Mouse (Mus musculus): Measurements from ENCODE around the gene Usp53. TPM values are rescaled to one million over a fixed set of nuclear protein-coding genes. Genes with fewer than 3 reads are reported as not detected.
"Not testable (repeated sequence)": the region's sequence is repeated elsewhere in the genome, so short reads cannot be mapped to it uniquely, and the experiment has no call there.

Gene Usp53
- polyA plus RNA-seq, 1 experiment from 2014 or later: 8.1 TPM

DNA sequence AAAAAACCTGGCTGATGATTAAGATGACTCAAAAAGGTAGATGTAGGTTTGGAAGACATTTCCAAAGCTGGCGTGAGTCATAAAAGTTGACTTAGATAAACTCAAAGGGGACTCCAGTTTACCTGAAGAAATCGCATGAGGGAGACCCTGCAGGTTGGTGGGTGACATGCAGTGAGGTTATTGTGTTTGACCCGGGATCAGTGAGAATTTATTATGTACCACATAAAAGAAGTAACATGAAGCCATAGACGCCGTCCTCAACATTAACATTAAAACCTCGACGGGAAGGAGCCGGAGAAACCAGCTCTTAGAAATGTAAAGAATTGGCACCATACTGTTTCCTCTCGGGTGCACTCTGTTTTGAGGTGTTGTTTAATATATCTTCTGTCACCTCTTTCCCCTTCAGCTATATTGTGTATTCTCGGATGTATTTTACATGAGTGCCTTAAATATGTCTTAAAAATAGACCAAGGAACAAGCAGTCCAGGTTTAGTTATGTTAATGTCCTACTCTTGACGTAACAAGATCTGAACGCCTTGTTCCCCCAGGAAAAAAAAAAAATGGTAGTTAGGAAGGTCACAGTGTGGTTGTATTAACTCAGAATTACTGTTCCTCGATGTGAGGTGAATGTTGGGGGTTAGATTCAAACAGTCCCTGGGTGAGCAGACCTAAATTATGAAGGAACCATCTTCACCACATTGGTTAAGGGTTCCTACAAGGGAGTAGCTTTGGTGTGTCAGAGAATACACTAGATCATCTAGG is 1.1 kb upstream of the Usp53 start:
- DNase-seq (ENCODE audit: extremely low spot score, low spot score): no peak
- Histone ChIP-seq H3K36me3 (replicated peaks) (no peaks in the 10 kb centered on the region), H3K27ac (peak overlapping the region; percentile 99), H3K9me3 (no peaks in the 10 kb centered on the region), H3K27me3 (ENCODE audit: poor library complexity, severe bottlenecking) (no peaks in the 10 kb centered on the region), H3K4me3 (peak overlapping the region; percentile 87), H3K4me1 (peaks cover 24% of the 10 kb centered on the region)
- 26% methylated on average over 13 of the region's 13 CpGs for WGBS

DNA sequence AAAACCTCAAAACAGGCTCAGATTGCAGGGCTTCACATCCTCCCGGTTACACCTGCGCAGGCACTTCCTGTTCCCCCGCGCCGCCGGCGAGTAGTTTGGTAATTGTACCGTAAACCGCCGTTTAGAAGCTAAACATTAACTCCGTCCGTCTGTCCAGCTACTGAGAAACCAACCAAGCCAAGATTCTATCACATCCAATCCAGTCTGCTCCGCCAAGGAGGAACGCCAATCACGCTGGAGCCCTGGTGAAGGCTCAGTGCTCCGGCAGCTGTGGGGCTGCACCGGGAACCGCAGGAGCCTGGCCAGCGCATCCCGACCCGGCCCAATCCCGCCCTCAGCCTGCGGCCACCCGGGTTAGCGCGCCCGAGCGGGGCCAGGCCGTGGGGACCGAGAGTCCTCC is 461 bp downstream of the Usp53 start:
- H3K4me3 ChIP-seq: peak overlapping the region; percentile 87
- no peaks in the 10 kb centered on the region for H3K9me3 ChIP-seq
- no peaks in the 10 kb centered on the region for H3K27me3 ChIP-seq (ENCODE audit: poor library complexity, severe bottlenecking)
- peak overlapping the region; percentile 99 for H3K27ac ChIP-seq
- H3K36me3 ChIP-seq (replicated peaks): peaks cover 3% of the 10 kb centered on the region; the same call in 1 of the 2 replicates
- H3K4me1 ChIP-seq: peaks cover 24% of the 10 kb centered on the region
- no peak for DNase-seq (ENCODE audit: extremely low spot score, low spot score)
- WGBS: under 1% methylated on average over 30 of the region's 30 CpGs

DNA sequence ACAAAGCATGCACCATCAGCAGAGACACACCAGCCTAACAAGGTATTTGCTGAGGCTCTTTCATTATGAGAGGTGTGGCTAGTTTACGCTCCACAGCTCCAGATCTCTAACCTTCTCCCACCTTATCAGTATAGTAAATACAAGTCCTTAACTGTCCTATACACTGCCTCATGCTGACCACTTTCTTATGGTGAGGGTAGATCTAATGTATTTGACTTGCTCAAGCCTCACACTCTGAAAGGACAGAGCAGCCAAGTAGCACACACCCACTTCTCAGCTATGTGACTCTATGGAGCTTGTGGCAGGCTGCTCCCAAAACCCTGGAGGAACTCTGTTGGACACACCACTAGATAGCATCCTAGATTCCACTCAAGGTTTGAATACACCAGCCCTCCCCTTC is 8.3 kb downstream of the Usp53 start:
- no peaks in the 10 kb centered on the region for H3K27me3 ChIP-seq (ENCODE audit: poor library complexity, severe bottlenecking)
- no peak overlapping the region for H3K4me3 ChIP-seq
- no peak for DNase-seq (ENCODE audit: extremely low spot score, low spot score)
- 90% methylated on average over 1 of the region's 1 CpGs for WGBS
- peaks cover 32% of the 10 kb centered on the region for H3K4me1 ChIP-seq
- no peaks in the 10 kb centered on the region for H3K9me3 ChIP-seq
- H3K27ac ChIP-seq: no peak overlapping the region
- H3K36me3 ChIP-seq (replicated peaks): peaks cover 8% of the 10 kb centered on the region; the same call in 1 of the 2 replicates

DNA sequence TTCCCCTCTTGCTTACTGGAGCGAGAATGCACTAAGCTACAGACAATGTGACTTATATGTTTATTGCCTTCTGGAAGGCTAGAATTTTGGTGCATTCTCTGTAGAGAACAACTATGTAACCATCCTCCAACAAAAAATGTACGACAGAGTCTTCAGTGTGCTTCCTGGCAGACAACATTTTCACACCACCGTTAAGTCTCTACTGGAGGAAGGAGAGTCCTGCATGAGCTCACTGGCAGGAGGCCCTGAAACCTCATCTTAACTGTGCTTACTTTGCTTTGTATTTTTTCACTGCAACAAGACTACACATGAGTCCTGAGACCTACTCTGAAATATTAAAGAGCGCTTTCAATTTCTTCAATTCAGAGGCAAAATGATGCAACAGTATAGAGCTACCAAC is 8.9 kb downstream of the Usp53 start:
- WGBS: 89% methylated on average over 4 of the region's 4 CpGs
- Histone ChIP-seq H3K9me3 (no peaks in the 10 kb centered on the region), H3K27ac (peak overlapping the region; percentile 21; the same call in 1 of the 2 replicates), H3K36me3 (replicated peaks) (peaks cover 8% of the 10 kb centered on the region; the same call in 1 of the 2 replicates), H3K27me3 (ENCODE audit: poor library complexity, severe bottlenecking) (no peaks in the 10 kb centered on the region), H3K4me3 (no peak overlapping the region), H3K4me1 (peaks cover 32% of the 10 kb centered on the region)
- DNase-seq (ENCODE audit: extremely low spot score, low spot score): no peak

DNA sequence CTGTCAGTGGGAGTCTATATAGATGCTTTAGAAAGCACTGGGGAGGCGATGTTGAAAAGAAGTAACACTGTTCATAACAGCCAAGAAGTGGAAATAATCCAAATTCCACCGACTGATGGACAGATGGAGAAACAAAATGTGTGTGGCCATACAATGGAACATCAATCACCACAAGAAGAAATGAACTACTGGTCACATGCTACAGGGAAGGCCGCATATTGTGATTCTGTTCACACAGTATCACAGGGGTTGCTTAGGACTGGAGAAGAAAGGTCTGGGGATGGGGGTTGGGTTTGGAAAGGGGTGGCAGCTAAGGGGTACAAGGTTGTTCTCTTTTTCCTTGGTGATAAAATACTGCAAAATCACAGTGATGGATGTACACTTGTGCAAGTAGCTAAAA is 9.5 kb downstream of the Usp53 start:
- Histone ChIP-seq H3K4me1 (peaks cover 32% of the 10 kb centered on the region), H3K4me3 (no peak overlapping the region), H3K9me3 (no peaks in the 10 kb centered on the region), H3K36me3 (replicated peaks) (peaks cover 8% of the 10 kb centered on the region; the same call in 1 of the 2 replicates), H3K27me3 (ENCODE audit: poor library complexity, severe bottlenecking) (no peaks in the 10 kb centered on the region), H3K27ac (no peak overlapping the region; the same call in 1 of the 2 replicates)
- 72% methylated on average over 3 of the region's 3 CpGs for WGBS
- DNase-seq (ENCODE audit: extremely low spot score, low spot score): no peak

DNA sequence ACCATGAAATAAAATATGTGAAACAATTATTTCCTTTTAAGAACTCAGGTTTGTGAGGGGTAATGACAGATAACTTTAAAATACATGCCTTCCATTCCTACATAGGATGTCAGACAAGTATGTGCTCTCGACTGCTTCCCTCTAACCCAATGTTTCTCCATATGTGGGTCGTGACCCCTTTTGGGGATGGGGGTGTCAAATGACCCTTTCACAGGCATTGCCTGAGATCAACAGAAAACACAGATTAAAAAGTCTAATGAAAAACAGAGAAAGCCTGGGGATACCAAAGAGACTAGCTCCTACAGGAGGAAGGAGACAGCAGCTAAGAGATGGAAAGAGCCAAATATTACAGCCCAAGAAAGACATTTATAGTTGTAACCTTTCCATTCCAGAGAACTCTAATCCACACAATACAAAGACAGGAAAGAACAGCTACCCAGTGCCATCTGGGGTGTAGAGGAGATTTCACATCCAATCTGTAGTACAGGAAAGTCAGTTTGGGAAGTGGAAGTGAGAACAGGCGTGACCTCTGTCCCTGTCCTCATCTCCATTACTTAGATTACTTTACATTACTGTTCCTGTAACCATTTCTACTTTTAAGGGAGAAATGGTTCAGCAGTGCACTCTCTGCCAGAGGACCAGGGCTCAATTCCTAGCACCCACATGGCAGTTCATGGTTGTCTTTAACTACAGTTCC is 12.0 kb downstream of the Usp53 start:
- 56% methylated on average over 3 of the region's 3 CpGs for WGBS
- Histone ChIP-seq H3K9me3 (no peaks in the 10 kb centered on the region), H3K27me3 (ENCODE audit: poor library complexity, severe bottlenecking) (no peaks in the 10 kb centered on the region), H3K36me3 (replicated peaks) (peaks cover 8% of the 10 kb centered on the region), H3K27ac (no peak overlapping the region), H3K4me3 (no peak overlapping the region), H3K4me1 (peaks cover 32% of the 10 kb centered on the region)
- DNase-seq (ENCODE audit: extremely low spot score, low spot score): no peak

DNA sequence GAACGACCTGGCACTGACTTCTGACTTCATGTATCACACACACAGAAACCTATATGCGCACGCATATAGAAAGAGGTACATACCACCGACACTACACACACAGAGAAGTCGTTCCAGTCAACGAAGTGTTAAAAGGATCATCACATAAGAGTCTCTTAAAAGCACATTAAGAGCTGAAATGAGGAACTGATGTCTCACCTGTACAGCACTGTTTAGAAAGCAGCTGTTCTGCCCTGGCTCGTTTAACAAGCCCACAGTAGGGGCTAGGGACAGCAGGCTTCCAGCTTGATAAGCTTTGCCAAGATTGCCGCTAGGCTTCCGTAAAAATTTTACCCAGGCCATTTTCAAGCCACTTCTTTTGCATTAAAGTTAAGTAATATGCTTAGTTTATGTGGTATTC is 15.9 kb downstream of the Usp53 start:
- WGBS: 94% methylated on average over 9 of the region's 9 CpGs
- no peak for DNase-seq (ENCODE audit: extremely low spot score, low spot score)
- Histone ChIP-seq H3K27ac (no peak overlapping the region), H3K4me3 (no peak overlapping the region), H3K27me3 (ENCODE audit: poor library complexity, severe bottlenecking) (no peaks in the 10 kb centered on the region), H3K9me3 (no peaks in the 10 kb centered on the region), H3K36me3 (replicated peaks) (peaks cover 11% of the 10 kb centered on the region), H3K4me1 (peaks cover 15% of the 10 kb centered on the region; the same call in 1 of the 2 replicates)

DNA sequence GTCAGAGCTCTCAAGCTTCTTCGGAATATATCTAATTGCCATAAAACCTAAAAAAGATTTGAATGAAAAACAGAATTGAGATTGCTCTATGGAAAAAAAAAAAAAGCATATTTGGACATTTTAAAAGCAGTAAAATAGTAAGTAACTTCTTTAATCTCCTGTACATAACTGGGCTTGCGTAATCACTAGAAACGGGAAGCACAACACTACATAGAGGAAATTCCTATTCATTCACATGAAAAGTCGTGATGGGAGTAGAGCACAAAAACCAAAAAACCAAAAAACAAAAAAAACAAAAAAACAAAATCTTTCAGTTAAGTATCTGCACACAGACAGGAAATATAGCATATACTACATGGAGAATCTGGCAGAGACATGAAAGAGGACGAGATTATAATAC is 20.0 kb downstream of the Usp53 start:
- no peaks in the 10 kb centered on the region for H3K9me3 ChIP-seq
- WGBS: 94% methylated on average over 5 of the region's 5 CpGs
- peaks cover 26% of the 10 kb centered on the region for H3K36me3 ChIP-seq (replicated peaks)
- H3K4me1 ChIP-seq: no peaks in the 10 kb centered on the region
- no peak for DNase-seq (ENCODE audit: extremely low spot score, low spot score)
- H3K27me3 ChIP-seq (ENCODE audit: poor library complexity, severe bottlenecking): no peaks in the 10 kb centered on the region
- H3K4me3 ChIP-seq: no peak overlapping the region
- no peak overlapping the region for H3K27ac ChIP-seq

DNA sequence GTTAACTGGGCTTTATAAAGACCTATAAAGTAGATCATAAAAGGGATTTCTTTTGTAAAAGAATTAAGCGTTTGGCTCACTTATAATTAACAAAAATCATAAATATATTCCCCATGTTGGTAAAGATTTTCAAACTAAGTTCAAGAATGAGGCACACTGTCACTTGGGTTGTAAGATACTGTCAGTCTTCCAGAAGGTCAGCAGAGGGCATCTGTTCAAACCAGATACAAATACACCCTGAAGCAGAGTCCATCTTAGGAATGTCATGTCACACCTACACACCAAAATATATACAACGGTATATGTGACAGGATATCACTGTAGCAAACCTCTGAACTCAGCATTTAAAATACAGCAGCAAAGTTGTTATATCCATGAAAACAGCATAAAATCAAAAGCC is 34.2 kb downstream of the Usp53 start:
- Histone ChIP-seq H3K27ac (no peak overlapping the region), H3K9me3 (no peaks in the 10 kb centered on the region), H3K27me3 (ENCODE audit: poor library complexity, severe bottlenecking) (no peaks in the 10 kb centered on the region), H3K4me1 (no peaks in the 10 kb centered on the region), H3K4me3 (no peak overlapping the region), H3K36me3 (replicated peaks) (peaks cover 23% of the 10 kb centered on the region)
- WGBS: 96% methylated on average over 2 of the region's 2 CpGs
- DNase-seq (ENCODE audit: extremely low spot score, low spot score): no peak

DNA sequence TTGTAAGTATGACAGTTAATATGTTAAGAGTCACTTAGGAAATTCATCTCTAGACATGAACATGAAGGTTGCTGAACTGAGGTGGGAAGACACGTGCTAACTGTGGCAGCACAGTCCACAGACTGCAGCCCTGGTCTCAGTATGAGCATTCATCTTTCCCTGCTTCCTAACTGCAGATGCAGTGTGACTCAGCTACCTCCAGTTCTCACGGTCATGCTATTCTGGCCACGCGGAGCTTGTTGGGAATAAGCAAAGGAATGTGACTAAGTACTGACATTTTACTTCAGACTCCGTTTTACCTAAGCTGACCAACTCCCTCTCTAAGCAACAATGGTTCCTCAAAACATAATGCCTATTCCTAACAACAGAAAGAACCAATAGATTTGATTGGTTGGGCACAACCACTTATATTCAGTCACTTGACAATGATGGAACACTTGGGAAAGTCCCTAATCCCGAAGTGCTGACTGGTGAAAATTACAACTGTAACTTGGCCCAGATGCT is 40.9 kb downstream of the Usp53 start:
- Histone ChIP-seq H3K27ac (no peak overlapping the region), H3K9me3 (no peaks in the 10 kb centered on the region), H3K36me3 (replicated peaks) (peaks cover 5% of the 10 kb centered on the region), H3K4me3 (no peak overlapping the region), H3K27me3 (ENCODE audit: poor library complexity, severe bottlenecking) (no peaks in the 10 kb centered on the region), H3K4me1 (no peaks in the 10 kb centered on the region)
- 85% methylated on average over 6 of the region's 6 CpGs for WGBS
- no peak for DNase-seq (ENCODE audit: extremely low spot score, low spot score)

DNA sequence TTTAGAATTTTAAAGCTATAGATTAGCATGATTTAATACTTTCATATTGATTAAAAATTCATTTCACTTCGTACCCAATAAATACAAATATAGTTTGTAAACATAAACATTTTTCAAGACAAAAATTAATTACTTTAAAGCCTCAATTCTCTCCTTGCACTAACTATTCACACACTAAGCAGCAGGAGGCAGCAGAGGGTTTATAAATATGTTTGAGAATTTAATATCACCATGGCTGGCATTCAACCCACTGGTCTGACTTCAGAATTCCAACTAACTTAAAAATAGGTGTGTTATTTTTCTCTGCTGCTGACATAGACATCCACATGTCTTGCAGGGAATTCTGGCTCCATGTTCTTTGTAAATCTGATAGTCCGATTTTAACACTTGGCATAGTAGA is 45.1 kb downstream of the Usp53 start:
- peaks cover 5% of the 10 kb centered on the region; the same call in 1 of the 2 replicates for H3K36me3 ChIP-seq (replicated peaks)
- WGBS: 86% methylated on average over 2 of the region's 2 CpGs
- H3K4me1 ChIP-seq: peaks cover 6% of the 10 kb centered on the region
- H3K27me3 ChIP-seq (ENCODE audit: poor library complexity, severe bottlenecking): no peaks in the 10 kb centered on the region
- DNase-seq (ENCODE audit: extremely low spot score, low spot score): no peak
- no peaks in the 10 kb centered on the region for H3K9me3 ChIP-seq
- no peak overlapping the region for H3K4me3 ChIP-seq
- H3K27ac ChIP-seq: no peak overlapping the region

DNA sequence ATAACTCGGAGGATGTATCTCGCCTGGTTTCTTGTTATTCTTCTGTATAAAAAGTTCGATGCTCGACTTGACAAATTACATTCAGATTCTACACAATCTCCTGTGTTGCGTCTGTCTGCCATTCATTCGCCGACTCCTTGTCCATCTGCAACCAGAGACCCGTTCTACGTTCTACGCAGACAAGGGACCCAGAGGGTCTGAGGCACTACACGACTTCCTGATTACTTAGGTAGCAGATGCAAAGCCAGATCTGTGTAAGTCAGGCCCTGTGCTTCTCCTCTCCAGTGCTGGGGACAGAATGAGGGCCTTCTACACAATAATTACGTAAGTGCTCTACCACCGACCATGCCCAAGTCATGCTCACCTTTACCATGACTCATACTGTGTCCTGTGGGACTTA is 47.1 kb downstream of the Usp53 start:
- H3K27ac ChIP-seq; DNase-seq (ENCODE audit: extremely low spot score, low spot score); H3K4me3 ChIP-seq; H3K27me3 ChIP-seq (ENCODE audit: poor library complexity, severe bottlenecking); H3K9me3 ChIP-seq; H3K4me1 ChIP-seq: not testable (repeated sequence)
- H3K36me3 ChIP-seq (replicated peaks): peaks cover 12% of the 10 kb centered on the region
- WGBS: 75% methylated on average over 13 of the region's 13 CpGs

DNA sequence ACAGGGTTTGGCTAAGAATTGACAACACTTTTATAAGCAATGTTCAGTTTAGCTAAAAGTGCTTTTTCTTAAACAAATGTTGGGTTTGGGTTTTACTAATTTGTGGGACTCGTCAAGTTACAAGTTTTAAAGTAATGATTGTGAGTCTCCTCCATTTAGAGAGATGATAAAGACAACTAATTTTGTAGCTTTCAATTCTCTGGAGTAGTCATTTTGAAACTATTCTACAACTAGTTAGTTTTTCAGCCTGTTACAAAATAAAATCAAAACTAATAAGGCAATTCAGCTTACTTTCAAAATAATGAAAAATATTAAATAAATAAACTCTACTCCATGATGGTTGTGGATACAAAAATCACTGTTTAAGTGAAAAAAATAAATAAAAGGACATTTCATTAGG is 51.8 kb downstream of the Usp53 start:
- peaks cover 6% of the 10 kb centered on the region for H3K4me1 ChIP-seq
- no peak overlapping the region for H3K4me3 ChIP-seq
- peaks cover 24% of the 10 kb centered on the region for H3K36me3 ChIP-seq (replicated peaks)
- H3K27ac ChIP-seq: no peak overlapping the region
- DNase-seq (ENCODE audit: extremely low spot score, low spot score): no peak
- no peaks in the 10 kb centered on the region for H3K27me3 ChIP-seq (ENCODE audit: poor library complexity, severe bottlenecking)
- 92% methylated on average over 1 of the region's 1 CpGs for WGBS
- no peaks in the 10 kb centered on the region for H3K9me3 ChIP-seq
